Mouse (Mus musculus) MEL (cell line): ENCODE measurements at regions not wholly inside any gene's neighbourhood (a gene's known extent, or its start where the extent isn't known, plus 50 kb on each side); places are given as distances from the start of the nearest gene placed in this dataset.
"Not testable (repeated sequence)": the region's sequence is repeated elsewhere in the genome, so short reads cannot be mapped to it uniquely, and the experiment has no call there.

Experiments
- DNase-seq: peaks from one replicate; pipeline ENCODE4 v3.0.0; 2011; ENCODE audit warnings: low read depth, low spot score
- H3K27ac ChIP-seq: 2 replicates; pipeline ENCODE4 v1.5.1; 2012; ENCODE audit warnings: low read depth, mild to moderate bottlenecking, control low read depth, low read length, moderate library complexity; ENCODE audit not compliant: control insufficient read depth
- H3K27me3 ChIP-seq, 2 experiments: fragments of 150-350 bp in 1 of 2; sonication (generic) in 1 of 2; 2 replicates each; pipeline ENCODE4 v1.6.1; 2012; ENCODE audit warnings: low read length in 2 of 2, mild to moderate bottlenecking in 2 of 2, improper control_type of control experiment in 1 of 2, moderate library complexity in 1 of 2; ENCODE audit not compliant: insufficient read depth in 2 of 2, control insufficient read depth in 1 of 2
- H3K36me3 ChIP-seq, 2 experiments: 2 replicates each; pipeline ENCODE4 v1.6.1; 2012 to 2014; ENCODE audit warnings: low read length in 2 of 2, improper control_type of control experiment in 1 of 2, inconsistent platforms in 1 of 2, mild to moderate bottlenecking in 1 of 2; ENCODE audit not compliant: insufficient read depth in 2 of 2, control insufficient read depth in 1 of 2
- H3K4me1 ChIP-seq, 2 experiments: fragments of 150-350 bp in 1 of 2; sonication (generic) in 1 of 2; 2 replicates each; pipeline ENCODE4 v1.6.1; 2012; ENCODE audit warnings: low read length in 2 of 2, improper control_type of control experiment in 1 of 2, mild to moderate bottlenecking in 1 of 2; ENCODE audit not compliant: insufficient read depth in 2 of 2, control insufficient read depth in 1 of 2
- H3K4me3 ChIP-seq, 2 experiments: fragments of 150-350 bp in 1 of 2; sonication (generic) in 1 of 2; 2 replicates each; pipeline ENCODE4 v1.5.1; 2012; ENCODE audit warnings: low read depth in 2 of 2, low read length in 2 of 2, mild to moderate bottlenecking in 2 of 2, moderate library complexity in 2 of 2, control low read depth in 1 of 2, improper control_type of control experiment in 1 of 2; ENCODE audit not compliant: control insufficient read depth in 1 of 2, insufficient read depth in 1 of 2
- H3K79me2 ChIP-seq: 2 replicates; pipeline ENCODE4 v1.6.1; 2012; ENCODE audit warnings: mild to moderate bottlenecking, low read length, moderate library complexity; ENCODE audit not compliant: control insufficient read depth, poor library complexity, insufficient read depth
- H3K9ac ChIP-seq: 2 replicates; pipeline ENCODE4 v1.6.1; 2012; ENCODE audit warnings: low read depth, mild to moderate bottlenecking, control low read depth, low read length, moderate library complexity; ENCODE audit not compliant: control insufficient read depth, poor library complexity, severe bottlenecking
- H3K9me3 ChIP-seq: fragments of 150-350 bp; sonication (generic); replicated peaks from 2 replicates; pipeline ENCODE4 v1.6.1; 2012; ENCODE audit warnings: mild to moderate bottlenecking, low read length, improper control_type of control experiment, moderate library complexity; ENCODE audit not compliant: insufficient read depth
- CHD1 ChIP-seq: IDR thresholded peaks from 2 replicates; pipeline ENCODE4 v1.6.1; 2012; ENCODE audit warnings: low read depth, mild to moderate bottlenecking, inconsistent platforms, low read length, improper control_type of control experiment
- CHD2 ChIP-seq: IDR thresholded peaks from 2 replicates; pipeline ENCODE4 v1.6.1; 2011; ENCODE audit warnings: low read length, improper control_type of control experiment
- CTCF ChIP-seq, 3 experiments: IDR thresholded peaks in 2 of 3; conservative IDR thresholded peaks in 1 of 3; 2 replicates each; pipeline ENCODE4 v1.5.1; 2011 to 2012; ENCODE audit warnings: low read length in 3 of 3, low read depth in 2 of 3, mild to moderate bottlenecking in 2 of 3, improper control_type of control experiment in 1 of 3, inconsistent platforms in 1 of 3, mixed read lengths in 1 of 3, moderate library complexity in 1 of 3; ENCODE audit not compliant: control insufficient read depth in 1 of 3, insufficient read depth in 1 of 3, poor library complexity in 1 of 3, severe bottlenecking in 1 of 3
- ELF1 ChIP-seq: IDR thresholded peaks from 2 replicates; pipeline ENCODE4 v1.6.1; 2014; ENCODE audit warnings: low read depth, mild to moderate bottlenecking, inconsistent platforms, low read length, improper control_type of control experiment, moderate library complexity
- GATA1 ChIP-seq: IDR thresholded peaks from 2 replicates; pipeline ENCODE4 v1.6.1; 2011; ENCODE audit warnings: low read depth, low read length, improper control_type of control experiment
- HCFC1 ChIP-seq: IDR thresholded peaks from 2 replicates; pipeline ENCODE4 v1.6.1; 2012; ENCODE audit warnings: low read depth, mild to moderate bottlenecking, inconsistent platforms, low read length, improper control_type of control experiment, moderate library complexity
- JUND ChIP-seq: IDR thresholded peaks from 2 replicates; pipeline ENCODE4 v1.6.1; 2011; ENCODE audit warnings: low read depth, mild to moderate bottlenecking, improper control_type of control experiment, low read length
- MAZ ChIP-seq: IDR thresholded peaks from 2 replicates; pipeline ENCODE4 v1.6.1; 2012; ENCODE audit warnings: low read depth, mild to moderate bottlenecking, inconsistent platforms, low read length, improper control_type of control experiment
- MEF2A ChIP-seq: IDR thresholded peaks from 2 replicates; pipeline ENCODE4 v1.6.1; 2014; ENCODE audit warnings: low read depth, mild to moderate bottlenecking, inconsistent platforms, low read length, improper control_type of control experiment; ENCODE audit not compliant: poor library complexity, insufficient replicate concordance, severe bottlenecking; ENCODE audit errors: extremely low read depth
- MYB ChIP-seq: IDR thresholded peaks from 2 replicates; pipeline ENCODE4 v1.6.1; 2011; ENCODE audit warnings: mild to moderate bottlenecking, low read depth, low read length, improper control_type of control experiment
- NELFE ChIP-seq: IDR thresholded peaks from 2 replicates; pipeline ENCODE4 v1.6.1; 2011; ENCODE audit warnings: low read depth, low read length, improper control_type of control experiment
- POLR2A ChIP-seq, 2 experiments: IDR thresholded peaks; 2 replicates each; pipeline ENCODE4 v1.6.1; 2011 to 2012; ENCODE audit warnings: low read length in 2 of 2, mild to moderate bottlenecking in 2 of 2, control low read depth in 1 of 2, improper control_type of control experiment in 1 of 2, low read depth in 1 of 2, moderate library complexity in 1 of 2; ENCODE audit not compliant: control insufficient read depth in 1 of 2, insufficient read depth in 1 of 2, poor library complexity in 1 of 2
- RAD21 ChIP-seq: IDR thresholded peaks from 2 replicates; pipeline ENCODE4 v1.6.1; 2011; ENCODE audit warnings: mild to moderate bottlenecking, low read depth, low read length, improper control_type of control experiment
- RCOR1 ChIP-seq: IDR thresholded peaks from 2 replicates; pipeline ENCODE4 v1.6.1; 2012; ENCODE audit warnings: low read depth, mild to moderate bottlenecking, inconsistent platforms, low read length, improper control_type of control experiment
- SMC3 ChIP-seq: IDR thresholded peaks from 2 replicates; pipeline ENCODE4 v1.6.1; 2011; ENCODE audit warnings: low read depth, low read length, improper control_type of control experiment
- TAL1 ChIP-seq: IDR thresholded peaks from 2 replicates; pipeline ENCODE4 v1.6.1; 2012; ENCODE audit warnings: mild to moderate bottlenecking, inconsistent platforms, low read length, moderate library complexity, mixed read lengths
- TBP ChIP-seq: IDR thresholded peaks from 2 replicates; pipeline ENCODE4 v1.8.0; 2011; ENCODE audit warnings: low read depth, low read length, improper control_type of control experiment
- ZMIZ1 ChIP-seq: IDR thresholded peaks from 2 replicates; pipeline ENCODE4 v1.6.1; 2012; ENCODE audit warnings: low read depth, mild to moderate bottlenecking, inconsistent platforms, low read length, improper control_type of control experiment, moderate library complexity
- ZNF384 ChIP-seq: IDR thresholded peaks from 2 replicates; pipeline ENCODE4 v1.6.1; 2012; ENCODE audit warnings: low read depth, mild to moderate bottlenecking, inconsistent platforms, low read length, improper control_type of control experiment

DNA sequence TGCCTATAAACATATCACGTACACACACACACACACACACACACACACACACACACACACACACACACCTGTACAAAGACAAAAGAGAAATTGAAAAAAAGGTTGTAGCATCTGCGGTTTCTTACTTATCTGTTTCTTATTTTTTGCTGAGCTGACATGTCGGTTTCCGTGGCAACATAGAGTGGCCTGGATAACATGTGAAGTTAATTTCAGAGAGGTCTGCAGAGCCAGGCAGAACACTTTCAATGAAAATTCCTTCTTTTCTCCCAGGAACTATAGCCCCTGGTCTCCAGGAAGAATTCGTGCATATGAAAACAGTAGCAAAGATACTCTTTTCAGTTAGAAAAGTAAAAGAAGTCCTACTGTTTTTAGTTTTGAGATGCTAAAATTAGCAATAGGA, 213.4 kb downstream of the Trib2 start:
- DNase-seq, result no peak
- Histone ChIP-seq H3K9me3 (no peaks in the 10 kb centered on the region), H3K79me2 (no peaks in the 10 kb centered on the region), H3K4me3 (no peak overlapping the region), H3K9ac (no peak overlapping the region), H3K36me3 (no peaks in the 10 kb centered on the region), H3K27ac (no peak overlapping the region), H3K27me3 (no peaks in the 10 kb centered on the region; a peak in 1 of 4 replicates), H3K4me1 (no peaks in the 10 kb centered on the region)
- TF ChIP-seq HCFC1 (no peak), RCOR1 (no peak), JUND (no peak), POLR2A (IDR thresholded peaks at IDR 0.05; ENCODE audit: control insufficient read depth in 1 of 2, insufficient read depth in 1 of 2, low read depth in 1 of 2, low read length in 2 of 2, poor library complexity in 1 of 2) (no peak), CHD2 (no peak), ZMIZ1 (no peak), MEF2A (no peak), CTCF (IDR thresholded peaks at IDR 0.05 in 2 of 3, conservative IDR thresholded peaks at IDR 0.05 in 1 of 3; ENCODE audit: control insufficient read depth in 1 of 3, insufficient read depth in 1 of 3, low read depth in 2 of 3, low read length in 3 of 3, poor library complexity in 1 of 3, severe bottlenecking in 1 of 3) (no peak)

DNA sequence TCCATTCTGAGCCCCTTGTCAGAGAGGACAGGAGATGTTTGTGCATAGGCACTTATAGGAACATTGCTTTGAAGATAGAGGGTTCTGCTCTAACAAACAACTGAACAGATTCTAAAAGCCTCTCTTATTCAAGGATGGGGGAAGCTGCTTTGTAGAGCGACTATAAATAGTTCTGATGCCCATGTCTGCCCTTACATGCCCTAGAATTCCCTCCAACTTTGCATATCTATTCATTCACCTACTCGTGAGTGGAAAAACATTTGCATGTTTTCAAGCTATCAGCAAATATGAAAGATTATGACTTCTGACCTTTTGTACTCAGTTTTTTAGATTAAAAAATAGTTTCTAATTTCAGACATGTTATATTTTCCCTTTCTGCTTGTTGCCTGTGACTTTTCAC, 222.0 kb downstream of the Trib2 start:
- TF ChIP-seq MAZ (no peak), MEF2A (no peak), CHD2 (no peak), SMC3 (no peak), GATA1 (no peak), CHD1 (no peak), NELFE (no peak), RAD21 (no peak), TBP (no peak), ELF1 (no peak), RCOR1 (no peak), TAL1 (no peak), MYB (no peak), ZNF384 (no peak)
- no peaks in the 10 kb centered on the region for H3K79me2 ChIP-seq
- H3K36me3 ChIP-seq, result no peaks in the 10 kb centered on the region
- no peak overlapping the region for H3K27ac ChIP-seq
- H3K9me3 ChIP-seq, result no peaks in the 10 kb centered on the region
- no peak overlapping the region for H3K9ac ChIP-seq
- no peaks in the 10 kb centered on the region for H3K4me1 ChIP-seq
- H3K27me3 ChIP-seq, result no peaks in the 10 kb centered on the region; a peak in 2 of 4 replicates
- H3K4me3 ChIP-seq, result no peak overlapping the region
- no peak for DNase-seq

DNA sequence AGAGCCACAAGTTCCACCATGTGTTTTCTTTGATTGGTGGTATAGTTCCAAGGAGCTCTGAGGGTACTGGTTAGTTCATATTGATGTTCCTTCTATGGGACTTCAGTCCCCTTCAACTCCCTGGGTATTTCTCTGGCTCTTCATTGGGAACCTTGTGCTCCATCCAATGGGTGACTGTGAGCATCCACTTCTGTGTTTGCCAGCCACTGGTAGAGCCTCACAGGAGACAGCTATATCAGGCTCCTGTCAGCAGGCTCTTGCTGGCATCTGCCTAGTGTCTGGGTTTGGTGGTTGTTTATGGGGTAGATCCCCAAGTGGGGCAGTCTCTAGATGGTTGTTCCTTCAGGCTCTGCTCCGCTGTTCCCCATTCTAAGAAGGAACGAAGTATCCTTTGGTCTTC, 228.9 kb downstream of the Trib2 start:
- not testable (repeated sequence) for H3K27ac ChIP-seq, H3K4me3 ChIP-seq, H3K79me2 ChIP-seq, DNase-seq, H3K36me3 ChIP-seq, H3K9ac ChIP-seq, H3K9me3 ChIP-seq, H3K4me1 ChIP-seq, H3K27me3 ChIP-seq
